Mouse (Mus musculus) spleen, adult 2 months (tissue): ENCODE results near the gene Runx2.

ENCODE experiments used
- CTCF ChIP-seq: fragments of 200-500 bp; IDR thresholded peaks from 2 replicates; pipeline ENCODE4 v1.5.1; 2011; ENCODE audit warnings: mild to moderate bottlenecking, inconsistent platforms; ENCODE audit not compliant: insufficient read depth, insufficient read length, insufficient replicate concordance; ENCODE audit errors: extremely low read depth
- POLR2A ChIP-seq: fragments of 200-500 bp; IDR thresholded peaks from 2 replicates; pipeline ENCODE4 v1.6.1; 2011; ENCODE audit warnings: low read depth, low read length, inconsistent platforms

DNA sequence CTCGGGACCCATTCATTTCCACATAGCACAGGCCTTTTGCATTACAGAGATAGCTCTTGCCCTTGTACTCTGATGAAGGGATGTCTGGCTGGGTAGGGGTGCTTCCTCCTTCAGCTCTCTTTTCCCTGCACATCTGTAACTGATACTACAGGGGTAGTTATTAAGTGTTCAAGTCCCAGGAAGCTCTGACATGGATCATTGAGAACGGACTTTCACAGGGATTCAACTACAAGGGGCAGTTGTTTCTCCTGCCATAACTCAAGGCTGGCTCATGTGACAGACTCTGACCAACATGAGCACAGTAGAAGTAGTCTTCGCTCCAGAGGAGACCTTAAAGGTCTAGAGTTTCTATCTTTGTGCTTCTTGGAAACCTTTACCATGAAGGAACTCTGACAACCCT is 226.1 kb downstream of the Runx2 start:
- no peak for TF ChIP-seq CTCF
- no peak for TF ChIP-seq POLR2A
